Mouse (Mus musculus): ENCODE measurements at regions not wholly inside any gene's neighbourhood (a gene's known extent, or its start where the extent isn't known, plus 50 kb on each side); places are given as distances from the start of the nearest gene placed in this dataset.

GRCm38 (mm10) chr5:96913711-96914110, 83.8 kb upstream of the Bmp2k start:
- Histone ChIP-seq H3K27ac (replicated peaks; ENCODE audit: low read depth, low read length) (no peak overlapping the region), H3K9ac (replicated peaks; ENCODE audit: low read length) (no peak overlapping the region), H3K27me3 (ENCODE audit: control insufficient read depth, insufficient read depth, low read length) (no peaks in the 10 kb centered on the region), H3K4me2 (ENCODE audit: low read length) (no peak overlapping the region), H3K9me3 (ENCODE audit: control insufficient read depth, low read length) (no peaks in the 10 kb centered on the region; the same call in 1 of the 2 replicates), H3K4me1 (ENCODE audit: control insufficient read depth, insufficient read depth, low read length) (no peaks in the 10 kb centered on the region), H3K4me3 (replicated peaks; ENCODE audit: low read depth, low read length) (no peak overlapping the region), H3K36me3 (ENCODE audit: control insufficient read depth, insufficient read depth, low read length) (no peaks in the 10 kb centered on the region)
- 80% methylated on average over 1 of the region's 1 CpGs for WGBS
- ATAC-seq (ENCODE audit: low FRiP score, low TSS enrichment): no peak
- no peak for DNase-seq

GRCm38 (mm10) chr5:96914696-96915404, 82.6 kb upstream of the Bmp2k start:
- ATAC-seq (ENCODE audit: low FRiP score, low TSS enrichment) (no peak), DNase-seq (no peak)
- no peak overlapping the region for H3K4me3 ChIP-seq (replicated peaks; ENCODE audit: low read depth, low read length)
- H3K9ac ChIP-seq (replicated peaks; ENCODE audit: low read length): no peak overlapping the region
- H3K27me3 ChIP-seq (ENCODE audit: control insufficient read depth, insufficient read depth, low read length): no peaks in the 10 kb centered on the region
- WGBS: 92% methylated on average over 4 of the region's 4 CpGs
- H3K36me3 ChIP-seq (ENCODE audit: control insufficient read depth, insufficient read depth, low read length): no peaks in the 10 kb centered on the region
- H3K27ac ChIP-seq (replicated peaks; ENCODE audit: low read depth, low read length): no peak overlapping the region
- H3K9me3 ChIP-seq (ENCODE audit: control insufficient read depth, low read length): no peaks in the 10 kb centered on the region
- H3K4me1 ChIP-seq (ENCODE audit: control insufficient read depth, insufficient read depth, low read length): no peaks in the 10 kb centered on the region
- H3K4me2 ChIP-seq (ENCODE audit: low read length): no peak overlapping the region

GRCm38 (mm10) chr5:96916897-96917296, 80.6 kb upstream of the Bmp2k start:
- no peaks in the 10 kb centered on the region for H3K4me1 ChIP-seq (ENCODE audit: control insufficient read depth, insufficient read depth, low read length)
- H3K36me3 ChIP-seq (ENCODE audit: control insufficient read depth, insufficient read depth, low read length): no peaks in the 10 kb centered on the region
- WGBS: 72% methylated on average over 6 of the region's 6 CpGs
- ATAC-seq (ENCODE audit: low FRiP score, low TSS enrichment): no peak
- H3K4me2 ChIP-seq (ENCODE audit: low read length): no peak overlapping the region
- H3K27me3 ChIP-seq (ENCODE audit: control insufficient read depth, insufficient read depth, low read length): no peaks in the 10 kb centered on the region
- 0 out of 2 replicates have a peak overlapping the region, but pooled peaks have one; percentile 13 for H3K27ac ChIP-seq (replicated peaks; ENCODE audit: low read depth, low read length)
- H3K4me3 ChIP-seq (replicated peaks; ENCODE audit: low read depth, low read length): no peak overlapping the region
- H3K9me3 ChIP-seq (ENCODE audit: control insufficient read depth, low read length): no peaks in the 10 kb centered on the region
- no peak overlapping the region for H3K9ac ChIP-seq (replicated peaks; ENCODE audit: low read length)
- peak; percentile 41 for DNase-seq

- 74% methylated on average over 10 of the region's 10 CpGs for WGBS
- Histone ChIP-seq H3K4me2 (ENCODE audit: low read length) (no peak overlapping the region), H3K4me3 (replicated peaks; ENCODE audit: low read depth, low read length) (no peak overlapping the region), H3K36me3 (ENCODE audit: control insufficient read depth, insufficient read depth, low read length) (no peaks in the 10 kb centered on the region), H3K9ac (replicated peaks; ENCODE audit: low read length) (no peak overlapping the region), H3K9me3 (ENCODE audit: control insufficient read depth, low read length) (no peaks in the 10 kb centered on the region), H3K27me3 (ENCODE audit: control insufficient read depth, insufficient read depth, low read length) (no peaks in the 10 kb centered on the region), H3K4me1 (ENCODE audit: control insufficient read depth, insufficient read depth, low read length) (no peaks in the 10 kb centered on the region), H3K27ac (replicated peaks; ENCODE audit: low read depth, low read length) (0 out of 2 replicates have a peak overlapping the region, but pooled peaks have one; percentile 26)
- peak; percentile 33 for DNase-seq
- no peak; the same call in 1 of the 2 replicates for ATAC-seq (ENCODE audit: low FRiP score, low TSS enrichment)
These were observed 79.8 kb upstream of the Bmp2k start for GRCm38 (mm10) chr5:96917596-96918258.

GRCm38 (mm10) chr5:96919149-96919548, 78.3 kb upstream of the Bmp2k start:
- Histone ChIP-seq H3K9me3 (ENCODE audit: control insufficient read depth, low read length) (no peaks in the 10 kb centered on the region), H3K4me3 (replicated peaks; ENCODE audit: low read depth, low read length) (no peak overlapping the region), H3K4me1 (ENCODE audit: control insufficient read depth, insufficient read depth, low read length) (0 out of 2 replicates have a peak, but pooled peaks cover 4% of the 10 kb centered on the region), H3K9ac (replicated peaks; ENCODE audit: low read length) (no peak overlapping the region), H3K36me3 (ENCODE audit: control insufficient read depth, insufficient read depth, low read length) (no peaks in the 10 kb centered on the region), H3K27me3 (ENCODE audit: control insufficient read depth, insufficient read depth, low read length) (no peaks in the 10 kb centered on the region), H3K27ac (replicated peaks; ENCODE audit: low read depth, low read length) (no peak overlapping the region), H3K4me2 (ENCODE audit: low read length) (no peak overlapping the region)
- ATAC-seq (ENCODE audit: low FRiP score, low TSS enrichment) (no peak), DNase-seq (no peak)
- WGBS: 89% methylated on average over 6 of the region's 6 CpGs

GRCm38 (mm10) chr5:96921037-96921436, 76.5 kb upstream of the Bmp2k start:
- Histone ChIP-seq H3K4me2 (ENCODE audit: low read length) (no peak overlapping the region), H3K27ac (replicated peaks; ENCODE audit: low read depth, low read length) (no peak overlapping the region), H3K4me3 (replicated peaks; ENCODE audit: low read depth, low read length) (no peak overlapping the region), H3K4me1 (ENCODE audit: control insufficient read depth, insufficient read depth, low read length) (0 out of 2 replicates have a peak, but pooled peaks cover 4% of the 10 kb centered on the region), H3K9me3 (ENCODE audit: control insufficient read depth, low read length) (no peaks in the 10 kb centered on the region), H3K9ac (replicated peaks; ENCODE audit: low read length) (no peak overlapping the region), H3K27me3 (ENCODE audit: control insufficient read depth, insufficient read depth, low read length) (no peaks in the 10 kb centered on the region), H3K36me3 (ENCODE audit: control insufficient read depth, insufficient read depth, low read length) (no peaks in the 10 kb centered on the region)
- ATAC-seq (ENCODE audit: low FRiP score, low TSS enrichment): no peak
- 93% methylated on average over 6 of the region's 6 CpGs for WGBS
- DNase-seq: no peak

GRCm38 (mm10) chr5:96921511-96921910, 76.0 kb upstream of the Bmp2k start:
- H3K27me3 ChIP-seq (ENCODE audit: control insufficient read depth, insufficient read depth, low read length): no peaks in the 10 kb centered on the region
- H3K4me1 ChIP-seq (ENCODE audit: control insufficient read depth, insufficient read depth, low read length): 0 out of 2 replicates have a peak, but pooled peaks cover 4% of the 10 kb centered on the region
- H3K27ac ChIP-seq (replicated peaks; ENCODE audit: low read depth, low read length): no peak overlapping the region
- DNase-seq (no peak), ATAC-seq (ENCODE audit: low FRiP score, low TSS enrichment) (no peak)
- H3K9me3 ChIP-seq (ENCODE audit: control insufficient read depth, low read length): no peaks in the 10 kb centered on the region
- no peak overlapping the region for H3K4me3 ChIP-seq (replicated peaks; ENCODE audit: low read depth, low read length)
- no peaks in the 10 kb centered on the region for H3K36me3 ChIP-seq (ENCODE audit: control insufficient read depth, insufficient read depth, low read length)
- H3K9ac ChIP-seq (replicated peaks; ENCODE audit: low read length): no peak overlapping the region
- H3K4me2 ChIP-seq (ENCODE audit: low read length): no peak overlapping the region
- WGBS: 82% methylated on average over 6 of the region's 6 CpGs

GRCm38 (mm10) chr5:96921973-96922715, 75.3 kb upstream of the Bmp2k start:
- H3K27me3 ChIP-seq (ENCODE audit: control insufficient read depth, insufficient read depth, low read length): no peaks in the 10 kb centered on the region
- H3K4me2 ChIP-seq (ENCODE audit: low read length): no peak overlapping the region
- DNase-seq (peak; percentile 25), ATAC-seq (ENCODE audit: low FRiP score, low TSS enrichment) (no peak)
- H3K4me1 ChIP-seq (ENCODE audit: control insufficient read depth, insufficient read depth, low read length): 0 out of 2 replicates have a peak, but pooled peaks cover 4% of the 10 kb centered on the region
- no peaks in the 10 kb centered on the region for H3K36me3 ChIP-seq (ENCODE audit: control insufficient read depth, insufficient read depth, low read length)
- no peak overlapping the region for H3K9ac ChIP-seq (replicated peaks; ENCODE audit: low read length)
- WGBS: 78% methylated on average over 11 of the region's 11 CpGs
- H3K27ac ChIP-seq (replicated peaks; ENCODE audit: low read depth, low read length): no peak overlapping the region
- no peaks in the 10 kb centered on the region for H3K9me3 ChIP-seq (ENCODE audit: control insufficient read depth, low read length)
- H3K4me3 ChIP-seq (replicated peaks; ENCODE audit: low read depth, low read length): no peak overlapping the region

Data from midbrain, embryonic 14.5 days (tissue).